Mouse (Mus musculus) intestine, embryonic 15.5 days (tissue): ENCODE measurements around the gene Atp5d. TPM values are rescaled to one million over a fixed set of nuclear protein-coding genes. Genes with fewer than 3 reads are reported as not detected.
"Not testable (repeated sequence)": the region's sequence is repeated elsewhere in the genome, so short reads cannot be mapped to it uniquely, and the experiment has no call there.

ENCODE experiments used
- ATAC-seq: fragments of 200-750 bp; cut with Nextera tagmentation; 2 replicates; pipeline ENCODE4 v1.8.0; 2017; ENCODE audit warnings: moderate TSS enrichment, moderate library complexity
- H3K27ac ChIP-seq: fragments of 300-500 bp; sonication (generic); 2 replicates; pipeline ENCODE4 v1.5.1; 2015; ENCODE audit warnings: mild to moderate bottlenecking, inconsistent platforms
- H3K27me3 ChIP-seq: fragments of 300-500 bp; sonication (generic); replicated peaks from 2 replicates; pipeline ENCODE4 v1.6.1; 2015; ENCODE audit warnings: inconsistent platforms
- H3K36me3 ChIP-seq: fragments of 300-500 bp; sonication (generic); 2 replicates; pipeline ENCODE4 v1.6.1; 2015; ENCODE audit warnings: inconsistent platforms
- H3K4me1 ChIP-seq: fragments of 300-500 bp; sonication (generic); replicated peaks from 2 replicates; pipeline ENCODE4 v1.6.1; 2015; ENCODE audit warnings: inconsistent platforms
- H3K4me2 ChIP-seq: fragments of 300-500 bp; sonication (generic); replicated peaks from 2 replicates; pipeline ENCODE4 v1.6.1; 2015; ENCODE audit warnings: mild to moderate bottlenecking, inconsistent platforms
- H3K4me3 ChIP-seq: fragments of 300-500 bp; sonication (generic); replicated peaks from 2 replicates; pipeline ENCODE4 v1.5.1; 2015; ENCODE audit warnings: inconsistent platforms
- H3K9ac ChIP-seq: fragments of 300-500 bp; sonication (generic); 2 replicates; pipeline ENCODE4 v1.6.1; 2015; ENCODE audit warnings: inconsistent platforms
- H3K9me3 ChIP-seq: fragments of 300-500 bp; sonication (generic); 2 replicates; pipeline ENCODE4 v1.6.1; 2016; ENCODE audit warnings: inconsistent platforms
- WGBS: fragments of 180-500 bp; shearing (Covaris S2); methylation state at CpG from one replicate; pipeline ENCODE4 v1.1.7; 2015; 5-methylcytosine and 5-hydroxymethylcytosine counted together
- polyA plus RNA-seq: library from polyadenylated mRNA; unstranded; fragments of >200 nt; fragmentation: Nextera tagmentation; extraction: Ambion mirVana; gene quantifications from 2 replicates; pipeline ENCODE4 v1.2.1, GENCODE M21; 2015

Gene Atp5d
- polyA plus RNA-seq, 1 experiment from 2014 or later = 701 TPM

GRCm38 (mm10) chr10:80159561-80160454 lies 21.4 kb downstream of the Atp5d start:
- Histone ChIP-seq H3K36me3 (peaks cover 27% of the 10 kb centered on the region), H3K9ac (peak overlapping the region; percentile 26; the same call in 1 of the 2 replicates)
- peak; percentile 86 for ATAC-seq

DNA sequence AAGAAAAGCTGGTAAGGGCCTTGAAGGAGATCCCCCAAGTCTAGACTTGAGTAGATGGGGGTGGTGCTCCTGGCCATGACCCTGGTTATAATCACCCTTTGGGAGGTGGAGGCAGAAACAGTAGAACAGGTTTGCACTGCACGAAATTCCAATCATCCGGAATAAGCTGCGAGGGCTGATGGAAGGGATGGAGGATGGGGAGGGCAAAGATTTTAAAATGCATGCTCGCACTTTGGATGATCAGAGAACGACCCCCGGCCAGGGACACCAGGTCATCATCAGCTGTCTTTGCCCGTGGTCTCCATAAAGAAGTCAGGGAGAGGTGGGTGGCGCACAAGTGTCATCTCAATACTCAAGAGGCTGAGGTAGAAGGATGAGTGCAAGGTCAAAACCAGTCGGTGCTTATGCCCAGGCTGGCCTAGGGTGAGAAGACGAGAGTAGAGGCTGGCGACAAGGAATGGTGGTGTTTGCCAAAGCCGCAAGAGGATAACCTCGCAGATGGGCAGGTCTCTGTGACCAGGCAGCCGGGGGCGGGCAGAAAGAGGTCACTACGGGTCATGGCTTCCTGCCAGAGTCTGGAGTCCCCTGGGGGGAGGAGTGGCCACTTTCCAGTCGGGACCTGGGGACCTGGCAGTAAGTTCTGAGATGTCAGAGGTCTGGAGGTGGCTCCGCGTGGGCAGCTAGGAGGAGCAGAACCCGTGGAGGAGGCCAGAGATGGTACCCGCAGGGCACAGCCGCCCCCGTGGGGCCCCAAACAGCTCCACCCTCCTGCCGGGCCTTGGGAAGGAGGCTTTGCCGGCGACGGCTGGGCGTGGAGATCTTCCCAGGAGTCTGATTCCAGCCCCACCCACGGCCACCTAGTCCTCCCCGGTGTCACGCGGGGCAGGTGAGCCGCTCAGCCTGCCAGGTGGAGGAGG lies 22.3 kb downstream of the Atp5d start:
- Histone ChIP-seq H3K36me3 (peaks cover 18% of the 10 kb centered on the region), H3K27me3 (no peaks in the 10 kb centered on the region), H3K9me3 (no peaks in the 10 kb centered on the region), H3K27ac (peak overlapping the region; percentile 97), H3K4me2 (peak overlapping the region; percentile 83), H3K9ac (peak overlapping the region; percentile 52), H3K4me1 (peaks cover 90% of the 10 kb centered on the region), H3K4me3 (peak overlapping the region; percentile 46)
- 1% methylated on average over 33 of the region's 33 CpGs for WGBS
- peak; percentile 19 for ATAC-seq

More at GRCm38 (mm10) chr10:80159561-80160454, 21.4 kb downstream of the Atp5d start:
- peak overlapping the region; percentile 83 for H3K4me2 ChIP-seq
- no peaks in the 10 kb centered on the region for H3K27me3 ChIP-seq
- H3K9me3 ChIP-seq = no peaks in the 10 kb centered on the region
- under 1% methylated on average over 51 of the region's 55 CpGs for WGBS
- H3K27ac ChIP-seq = peak overlapping the region; percentile 97
- H3K4me1 ChIP-seq = peaks cover 91% of the 10 kb centered on the region
- peak overlapping the region; percentile 46 for H3K4me3 ChIP-seq

GRCm38 (mm10) chr10:80161522-80162242 lies 23.2 kb downstream of the Atp5d start:
- H3K4me1 ChIP-seq = peaks cover 84% of the 10 kb centered on the region
- H3K4me2 ChIP-seq = peak overlapping the region; percentile 83
- H3K27ac ChIP-seq = peak overlapping the region; percentile 97
- ATAC-seq = peak; percentile 7; the same call in 1 of the 2 replicates
- H3K9me3 ChIP-seq = no peaks in the 10 kb centered on the region
- H3K27me3 ChIP-seq = no peaks in the 10 kb centered on the region
- H3K4me3 ChIP-seq = peak overlapping the region; percentile 46
- peaks cover 8% of the 10 kb centered on the region; the same call in 1 of the 2 replicates for H3K36me3 ChIP-seq
- H3K9ac ChIP-seq = peak overlapping the region; percentile 52
- WGBS = 6% methylated on average over 7 of the region's 7 CpGs

DNA sequence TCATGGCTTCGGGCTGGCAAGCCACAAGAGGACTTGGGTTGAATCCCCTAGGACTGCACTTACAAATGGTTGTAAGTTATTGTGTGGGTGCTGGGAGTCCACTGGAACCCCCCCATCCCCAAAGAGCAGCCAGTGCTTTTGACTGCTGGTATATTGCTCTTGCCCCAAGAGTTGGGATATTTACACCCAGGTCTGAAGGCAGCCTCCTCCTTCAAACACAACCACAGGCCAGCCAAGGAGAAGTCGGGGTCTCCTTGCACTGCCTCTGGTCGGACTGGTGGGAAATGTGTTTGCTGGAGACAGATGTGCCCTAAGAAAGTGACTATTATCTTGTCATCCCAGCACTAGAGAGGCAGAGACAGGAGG lies 23.8 kb downstream of the Atp5d start:
- ATAC-seq = no peak
- Histone ChIP-seq H3K9me3 (no peaks in the 10 kb centered on the region), H3K36me3 (0 out of 2 replicates have a peak, but pooled peaks cover 3% of the 10 kb centered on the region), H3K4me1 (peaks cover 78% of the 10 kb centered on the region), H3K4me3 (no peak overlapping the region), H3K4me2 (peak overlapping the region; percentile 83), H3K27me3 (no peaks in the 10 kb centered on the region), H3K9ac (no peak overlapping the region; the same call in 1 of the 2 replicates), H3K27ac (peak overlapping the region; percentile 97)
- WGBS = 70% methylated on average over 3 of the region's 3 CpGs

GRCm38 (mm10) chr10:80162716-80163299 lies 24.4 kb downstream of the Atp5d start:
- Histone ChIP-seq H3K36me3 (no peaks in the 10 kb centered on the region), H3K9ac (peak overlapping the region; percentile 3; the same call in 1 of the 2 replicates), H3K27me3 (no peaks in the 10 kb centered on the region), H3K4me3 (no peak overlapping the region), H3K27ac (peak overlapping the region; percentile 97), H3K4me2 (no peak overlapping the region; the same call in 1 of the 2 replicates), H3K9me3 (no peaks in the 10 kb centered on the region), H3K4me1 (peaks cover 73% of the 10 kb centered on the region)
- ATAC-seq = no peak
- WGBS = 73% methylated on average over 6 of the region's 6 CpGs

DNA sequence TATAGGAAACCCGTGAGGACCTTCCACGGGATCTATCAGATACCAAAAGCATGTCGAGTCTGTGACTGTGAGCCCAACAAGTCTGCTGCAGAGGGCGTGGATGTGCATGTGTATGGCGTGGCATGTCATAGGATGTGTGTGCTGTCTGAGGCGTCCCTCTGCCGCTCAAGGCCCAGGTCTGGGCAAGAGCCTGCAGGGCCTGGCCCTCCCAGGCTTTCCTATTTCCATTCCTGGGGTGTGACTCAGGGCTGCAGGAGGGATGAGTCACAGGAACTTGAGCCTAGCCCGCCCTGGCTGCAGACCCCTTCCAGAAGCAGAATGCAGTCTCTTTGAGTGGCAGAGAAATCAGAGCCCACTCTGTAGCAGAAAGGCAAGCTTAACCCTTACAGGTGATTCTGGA lies 25.3 kb downstream of the Atp5d start:
- Histone ChIP-seq H3K9ac (0 out of 2 replicates have a peak overlapping the region, but pooled peaks have one; percentile 38), H3K4me2 (peak overlapping the region; percentile 91; the same call in 1 of the 2 replicates)

DNA sequence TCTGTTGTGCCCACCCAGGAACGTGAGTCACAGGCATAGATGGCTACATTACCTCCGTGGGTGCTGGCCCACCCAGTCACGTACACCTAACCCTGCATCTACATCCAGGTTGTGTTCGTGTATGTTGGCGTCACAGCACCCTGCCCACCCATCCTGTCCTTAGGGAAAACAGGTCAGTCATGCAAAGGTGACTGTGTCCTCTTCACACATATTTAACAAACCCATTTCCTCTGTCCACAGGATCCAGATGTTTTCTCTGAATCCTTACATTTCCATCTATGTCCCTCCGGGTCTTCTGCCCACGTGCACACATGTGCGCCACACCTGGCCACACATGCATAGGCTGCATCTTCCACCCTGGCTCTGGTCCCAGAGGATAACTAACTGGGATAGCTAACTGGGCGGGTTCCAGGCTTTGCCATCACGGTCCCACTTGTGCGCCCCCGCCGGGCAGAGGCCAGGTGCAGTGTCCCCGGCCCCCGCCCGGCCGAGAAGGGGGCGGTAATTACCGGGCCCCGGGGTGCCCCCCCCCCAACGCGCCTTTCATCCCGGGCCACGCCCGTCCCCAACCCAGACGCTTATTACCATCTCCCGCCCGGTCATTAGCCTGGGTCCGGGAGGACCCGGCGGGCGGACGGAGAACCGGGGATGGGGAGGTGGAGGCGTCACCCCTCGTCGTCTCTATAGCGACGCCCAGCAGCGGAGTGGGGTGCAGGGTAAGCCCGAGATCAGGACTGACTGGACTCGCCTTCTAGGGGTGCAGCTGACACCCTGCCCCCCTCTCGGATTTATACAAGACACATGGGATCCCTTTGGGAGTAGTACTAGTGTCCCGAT lies 25.9 kb downstream of the Atp5d start:
- Histone ChIP-seq H3K4me2 (peak overlapping the region; percentile 91), H3K4me1 (peaks cover 68% of the 10 kb centered on the region), H3K27ac (peak overlapping the region; percentile 76), H3K4me3 (peak overlapping the region; percentile 37), H3K9me3 (no peaks in the 10 kb centered on the region), H3K36me3 (no peaks in the 10 kb centered on the region), H3K27me3 (no peaks in the 10 kb centered on the region), H3K9ac (peak overlapping the region; percentile 38)
- WGBS = 8% methylated on average over 44 of the region's 44 CpGs
- ATAC-seq = no peak

More for the DNA sequence above, 25.3 kb downstream of the Atp5d start:
- no peak overlapping the region for H3K4me3 ChIP-seq
- H3K27ac ChIP-seq = peak overlapping the region; percentile 38; the same call in 1 of the 2 replicates
- no peaks in the 10 kb centered on the region for H3K9me3 ChIP-seq
- H3K27me3 ChIP-seq = no peaks in the 10 kb centered on the region
- H3K36me3 ChIP-seq = no peaks in the 10 kb centered on the region
- WGBS = 45% methylated on average over 8 of the region's 8 CpGs
- peaks cover 68% of the 10 kb centered on the region for H3K4me1 ChIP-seq
- no peak for ATAC-seq

GRCm38 (mm10) chr10:80164998-80165344 lies 26.5 kb downstream of the Atp5d start:
- Histone ChIP-seq H3K27me3 (no peaks in the 10 kb centered on the region), H3K9ac (peak overlapping the region; percentile 38), H3K4me3 (peak overlapping the region; percentile 37), H3K9me3 (no peaks in the 10 kb centered on the region), H3K4me1 (peaks cover 70% of the 10 kb centered on the region), H3K36me3 (peaks cover 3% of the 10 kb centered on the region), H3K4me2 (peak overlapping the region; percentile 91), H3K27ac (peak overlapping the region; percentile 76)
- under 1% methylated on average over 17 of the region's 17 CpGs for WGBS
- peak; percentile 44 for ATAC-seq

GRCm38 (mm10) chr10:80165392-80166128 lies 27.1 kb downstream of the Atp5d start, which contains the start of gene Cirbp:
Gene Cirbp (plus strand): TSS chr10:80165985.
- no peak for ATAC-seq
- Histone ChIP-seq H3K27me3 (no peaks in the 10 kb centered on the region), H3K9me3 (no peaks in the 10 kb centered on the region), H3K27ac (peak within 1 kb of the TSS; percentile 76), H3K4me3 (peak within 1 kb of the TSS; percentile 37), H3K36me3 (peaks cover 8% of the 10 kb centered on the region), H3K9ac (peak within 1 kb of the TSS; percentile 38), H3K4me1 (peaks cover 70% of the 10 kb centered on the region), H3K4me2 (peak within 1 kb of the TSS; percentile 91)
- WGBS = 13% methylated on average over 20 of the region's 20 CpGs

GRCm38 (mm10) chr10:80166136-80166535 lies 27.7 kb downstream of the Atp5d start:
- peaks cover 65% of the 10 kb centered on the region for H3K4me1 ChIP-seq
- not testable (repeated sequence) for H3K9ac ChIP-seq, H3K4me2 ChIP-seq, H3K9me3 ChIP-seq, H3K4me3 ChIP-seq, H3K27me3 ChIP-seq, ATAC-seq
- peaks cover 12% of the 10 kb centered on the region for H3K36me3 ChIP-seq
- peak overlapping the region; percentile 76 for H3K27ac ChIP-seq
- 88% methylated on average over 4 of the region's 4 CpGs for WGBS
